Mouse (Mus musculus): ENCODE measurements at regions not wholly inside any gene's neighbourhood (a gene's known extent, or its start where the extent isn't known, plus 50 kb on each side); places are given as distances from the start of the nearest gene placed in this dataset.

DNA sequence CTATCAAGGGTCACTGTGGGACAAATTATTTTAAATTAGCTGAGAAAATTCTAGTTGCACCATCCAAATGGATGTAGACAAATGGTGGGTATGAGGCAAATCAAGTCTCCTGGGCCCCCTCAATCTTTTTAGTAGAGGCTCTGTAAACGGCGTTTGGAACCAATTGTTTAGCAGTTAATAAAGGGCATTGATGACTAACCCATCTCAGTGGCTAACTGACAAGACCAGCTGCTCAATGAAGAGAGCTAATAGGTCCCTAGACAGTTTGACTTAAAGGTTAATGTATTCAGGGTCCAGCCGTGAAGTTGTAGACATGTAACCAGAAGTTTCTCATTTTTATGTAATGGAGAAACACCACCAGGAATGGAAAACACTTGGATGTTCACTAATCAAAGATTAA, 332.6 kb upstream of the Gm21961 start:
- no peak for DNase-seq

DNA sequence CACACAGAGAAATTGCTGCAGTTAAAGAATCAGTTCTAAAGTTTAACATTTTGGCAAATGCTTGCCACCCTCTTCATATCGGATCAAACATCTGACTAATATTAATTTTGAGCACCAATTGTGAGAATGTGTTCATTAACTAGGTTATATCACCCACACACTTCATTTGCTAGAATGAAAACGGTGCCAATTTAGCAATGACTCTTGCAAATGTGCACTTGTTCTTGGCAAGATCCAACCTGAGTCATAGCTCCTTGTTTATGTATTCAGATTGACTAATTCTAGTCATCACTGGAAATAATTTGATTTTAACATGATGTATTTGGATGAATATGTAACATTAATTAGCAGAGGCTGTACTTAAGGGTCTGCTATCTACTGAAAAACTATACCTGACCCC, 327.8 kb upstream of the Gm21961 start:
- DNase-seq: peak in 1 of 2 experiments; percentile 2

DNA sequence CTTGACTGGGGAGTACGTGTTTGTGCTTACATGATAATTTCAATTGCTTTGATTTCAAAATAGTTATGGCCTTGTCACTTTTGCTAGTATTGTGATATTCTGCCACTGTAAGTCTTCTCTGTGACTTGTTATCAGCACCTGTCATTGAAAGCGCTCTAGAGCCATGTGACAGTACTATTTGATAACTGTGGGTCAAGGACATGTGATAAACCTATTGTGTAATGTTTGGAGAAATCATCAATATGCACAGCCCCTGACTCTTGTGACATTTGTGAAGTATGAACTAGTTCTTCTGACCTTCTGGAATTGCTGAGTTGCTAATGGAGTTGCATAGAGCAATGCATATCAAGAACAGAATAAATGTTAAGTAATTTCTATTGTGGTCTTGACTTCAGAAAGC, 319.4 kb upstream of the Gm21961 start:
- DNase-seq: no peak

DNA sequence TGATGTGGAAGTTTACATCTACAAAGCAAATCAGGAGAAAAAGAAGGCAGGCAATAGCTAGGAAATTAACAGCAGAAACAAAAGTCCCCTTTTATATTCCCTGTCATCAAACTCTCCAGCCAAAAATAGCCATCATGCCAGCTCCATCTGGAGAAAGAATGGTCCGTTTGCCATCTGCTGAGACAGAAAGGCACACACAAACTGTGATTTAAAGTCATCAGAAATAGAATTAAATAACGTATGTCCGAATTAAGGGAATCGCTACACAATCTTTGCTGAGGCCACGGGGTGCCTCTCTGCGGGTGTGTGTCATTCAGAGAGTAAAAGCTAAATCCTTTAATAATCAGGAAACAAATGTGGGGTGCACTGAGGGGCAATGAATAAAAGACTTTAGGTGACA, 293.4 kb upstream of the Gm21961 start:
- DNase-seq: no peak

DNA sequence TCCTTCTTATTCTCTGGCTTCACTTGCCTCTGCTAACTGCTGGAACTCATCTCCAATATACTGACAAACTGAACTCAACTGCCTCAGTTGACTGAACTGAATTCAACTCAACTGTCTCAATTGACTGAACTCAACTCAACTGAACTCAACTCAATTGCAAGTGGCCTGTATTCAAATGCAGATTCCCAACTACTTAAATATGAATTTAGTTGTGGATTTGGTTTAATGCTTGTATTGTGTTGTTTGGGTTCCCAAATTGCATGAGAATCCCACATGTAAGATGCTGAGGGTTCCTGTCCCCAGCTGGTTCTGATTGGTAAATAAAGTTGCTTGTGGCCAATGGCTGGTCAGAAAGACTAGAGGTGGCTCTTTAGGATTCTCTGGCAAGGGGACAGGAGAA, 244.1 kb upstream of the Gm21961 start:
- no peak for DNase-seq

DNA sequence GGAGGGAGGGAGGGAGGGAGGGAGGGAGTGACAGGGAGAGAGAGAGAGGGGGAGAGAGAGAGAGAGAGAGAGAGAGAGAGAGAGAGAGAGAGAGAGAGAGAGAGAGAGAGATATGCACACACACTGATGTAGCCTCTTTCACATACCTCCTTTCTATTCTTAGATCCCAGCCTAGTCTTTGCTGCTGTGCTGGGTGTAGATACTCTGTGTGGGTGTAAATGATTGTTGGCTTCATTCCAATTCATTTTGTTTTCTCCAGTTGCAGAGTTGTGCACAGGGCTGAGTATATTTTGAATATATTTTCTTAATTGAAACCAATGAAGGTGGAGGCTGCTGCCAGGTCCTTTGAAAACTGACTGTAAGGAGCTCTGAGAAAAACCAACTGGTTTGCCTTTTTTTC, 207.8 kb upstream of the Gm21961 start:
- no peak for DNase-seq

DNA sequence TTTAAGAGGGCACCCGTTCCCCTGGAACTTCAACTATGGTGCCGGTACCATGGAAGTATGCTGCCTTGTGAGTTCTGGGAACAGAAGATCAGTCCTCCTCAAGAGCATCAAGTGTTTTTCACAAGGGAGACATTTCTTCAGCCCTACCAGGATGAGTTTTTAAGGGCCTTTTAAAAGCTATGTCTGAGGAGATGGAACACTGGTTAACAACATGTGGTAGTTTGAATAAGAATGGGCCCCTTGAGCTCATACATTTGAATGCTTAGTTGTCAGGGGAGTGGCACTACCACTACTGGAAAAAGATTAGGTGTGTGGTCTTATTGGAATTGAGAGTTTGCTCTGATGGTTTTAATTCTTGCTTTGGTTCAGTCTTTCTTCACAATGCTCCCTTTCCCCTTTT, 203.2 kb upstream of the Gm21961 start:
- DNase-seq: no peak

DNA sequence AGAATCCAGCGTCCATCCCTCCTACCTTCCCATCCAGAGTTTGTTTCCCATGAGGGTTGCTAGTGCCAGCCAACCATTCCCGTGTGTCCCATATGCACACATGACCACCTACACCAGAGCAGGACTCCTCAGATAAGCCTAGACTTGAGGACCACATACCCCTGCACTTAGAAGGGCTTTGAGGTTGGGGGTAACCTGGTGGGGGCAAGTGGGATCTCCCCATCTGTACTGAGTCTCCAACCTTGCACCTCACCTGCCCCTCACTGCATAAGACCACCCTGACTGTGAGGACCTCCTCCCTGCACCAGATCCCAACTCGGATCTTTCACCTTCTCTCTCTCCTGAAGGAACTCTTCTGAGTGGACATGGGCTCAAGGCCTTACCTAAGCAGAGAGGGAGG, 181.6 kb upstream of the Gm21961 start:
- no peak for DNase-seq

DNA sequence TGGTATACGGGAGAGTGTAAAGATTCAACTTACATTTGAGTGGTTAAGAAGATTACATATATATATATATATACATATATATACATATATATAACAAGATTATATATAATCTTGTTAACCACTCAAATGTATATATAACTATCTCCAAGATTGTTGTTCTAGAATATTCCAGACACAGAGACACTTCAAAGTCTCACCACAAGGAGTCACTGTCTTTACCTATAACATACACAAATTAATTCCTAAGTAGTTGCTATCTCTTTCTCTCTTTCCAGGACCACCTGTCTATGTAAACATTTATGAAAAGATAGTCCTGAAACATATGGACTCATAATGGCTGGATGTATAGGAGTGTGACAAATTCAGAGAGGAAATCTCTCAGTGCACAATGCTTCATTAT, 178.9 kb upstream of the Gm21961 start:
- no peak for DNase-seq
